Mouse (Mus musculus) bone marrow, adult 2 months (tissue): Measurements from ENCODE around the gene Kirrel2. TPM values are rescaled to one million over a fixed set of nuclear protein-coding genes. Genes with fewer than 3 reads are reported as not detected.

Source experiments
- H3K27ac ChIP-seq: fragments of 200-500 bp; 2 replicates; pipeline ENCODE4 v1.5.1; 2012; ENCODE audit warnings: low read depth, mild to moderate bottlenecking, control low read depth, inconsistent platforms, low read length; ENCODE audit not compliant: control insufficient read depth, poor library complexity, insufficient read depth
- H3K4me1 ChIP-seq: fragments of 200-500 bp; 2 replicates; pipeline ENCODE4 v1.6.1; 2011; ENCODE audit warnings: low read length; ENCODE audit not compliant: control insufficient read depth, insufficient read depth
- H3K4me3 ChIP-seq: fragments of 200-500 bp; replicated peaks from 2 replicates; pipeline ENCODE3; 2011; ENCODE audit warnings: mild to moderate bottlenecking, low read depth, low read length, control low read depth; ENCODE audit not compliant: control insufficient read depth
- CTCF ChIP-seq: fragments of 200-500 bp; IDR thresholded peaks from 2 replicates; pipeline ENCODE4 v1.5.1; 2011; ENCODE audit warnings: low read length, control low read depth; ENCODE audit not compliant: control insufficient read depth, insufficient read depth
- POLR2A ChIP-seq: fragments of 200-500 bp; IDR thresholded peaks from 2 replicates; pipeline ENCODE4 v1.6.1; 2011; ENCODE audit warnings: low read depth, mild to moderate bottlenecking, control low read depth, low read length, borderline replicate concordance; ENCODE audit not compliant: control insufficient read depth
- WGBS: fragments of 180-500 bp; shearing (Covaris S2); methylation state at CpG from one replicate; pipeline ENCODE4 v1.1.7; 2018; 5-methylcytosine and 5-hydroxymethylcytosine counted together
- polyA plus RNA-seq: library from polyadenylated mRNA; stranded (reverse); fragments of >200 nt; gene quantifications from 2 replicates; pipeline ENCODE4 v1.2.4, GENCODE M21; 2011; ENCODE audit warnings: low replicate concordance; ENCODE audit not compliant: missing spikeins, insufficient read depth, insufficient read length

Kirrel2 gene
- polyA plus RNA-seq, 1 experiment = 4.8 TPM

GRCm38 (mm10) chr7:30440697-30441096 lies 16.8 kb downstream of the Kirrel2 start:
- Histone ChIP-seq H3K4me1 (no peaks in the 10 kb centered on the region), H3K4me3 (no peak overlapping the region), H3K27ac (no peak overlapping the region)
- TF ChIP-seq CTCF (peak; percentile 82), POLR2A (no peak)
- 19% methylated on average over 4 of the region's 5 CpGs for WGBS

DNA sequence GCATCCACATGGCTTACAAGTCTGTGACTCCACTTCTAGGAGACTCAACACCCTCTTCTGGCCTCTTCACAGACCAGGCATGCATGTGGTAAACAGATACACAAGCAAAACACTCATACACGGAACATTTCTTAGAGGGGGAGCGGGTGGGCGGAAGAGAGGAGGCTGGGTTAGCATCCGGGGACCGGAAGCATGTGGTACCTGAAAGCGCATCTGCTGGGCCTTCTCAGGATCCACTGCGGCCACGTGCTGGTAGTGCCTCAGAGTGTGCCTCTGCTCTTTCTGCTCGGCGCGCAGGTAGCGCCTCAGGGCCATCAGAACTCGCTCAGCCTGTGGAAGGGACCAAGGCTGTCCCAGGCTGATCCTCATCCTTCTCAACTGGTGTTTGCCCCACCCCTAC lies 17.8 kb downstream of the Kirrel2 start:
- Histone ChIP-seq H3K27ac (no peak overlapping the region), H3K4me3 (no peak overlapping the region), H3K4me1 (no peaks in the 10 kb centered on the region)
- WGBS = 66% methylated on average over 13 of the region's 13 CpGs
- TF ChIP-seq CTCF = no peak
- no peak for TF ChIP-seq POLR2A

- Histone ChIP-seq H3K4me1 (no peaks in the 10 kb centered on the region), H3K27ac (no peak overlapping the region), H3K4me3 (no peak overlapping the region)
- TF ChIP-seq CTCF (no peak), POLR2A (no peak)
- 15% methylated on average over 10 of the region's 10 CpGs for WGBS
Observed at GRCm38 (mm10) chr7:30436879-30437278, 20.6 kb downstream of the Kirrel2 start.

DNA sequence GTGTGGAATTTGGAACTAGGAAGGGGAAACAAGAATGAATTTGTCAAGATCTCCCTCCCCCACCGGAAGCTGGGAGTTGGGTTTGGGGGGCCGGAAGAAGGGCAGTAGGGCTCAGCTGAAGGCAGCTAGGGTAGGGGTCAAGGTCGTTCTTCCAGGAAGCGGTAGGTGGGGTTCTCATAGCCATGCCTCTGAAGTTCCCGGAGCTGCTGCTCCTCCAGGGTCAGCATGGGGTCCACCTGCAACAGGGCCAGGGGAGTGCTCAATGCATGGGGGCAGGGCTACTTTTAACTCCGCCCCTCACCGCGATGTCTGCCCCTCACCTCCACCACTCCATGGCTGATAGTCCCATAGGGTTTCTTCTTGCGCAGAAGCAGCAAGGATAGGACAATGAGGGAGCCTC lies 22.3 kb downstream of the Kirrel2 start:
- Histone ChIP-seq H3K4me3 (no peak overlapping the region), H3K27ac (no peak overlapping the region), H3K4me1 (no peaks in the 10 kb centered on the region)
- TF ChIP-seq POLR2A = no peak
- TF ChIP-seq CTCF = no peak
- WGBS = 37% methylated on average over 9 of the region's 9 CpGs

GRCm38 (mm10) chr7:30434701-30435100 lies 22.8 kb downstream of the Kirrel2 start:
- 60% methylated on average over 10 of the region's 10 CpGs for WGBS
- H3K4me1 ChIP-seq = peaks cover 1% of the 10 kb centered on the region; the same call in 1 of the 2 replicates
- TF ChIP-seq POLR2A = no peak
- no peak for TF ChIP-seq CTCF
- no peak overlapping the region for H3K4me3 ChIP-seq
- H3K27ac ChIP-seq = no peak overlapping the region

- Histone ChIP-seq H3K27ac (no peak overlapping the region), H3K4me1 (peaks cover 1% of the 10 kb centered on the region; the same call in 1 of the 2 replicates), H3K4me3 (no peak overlapping the region)
- no peak for TF ChIP-seq POLR2A
- TF ChIP-seq CTCF = no peak
- 3% methylated on average over 10 of the region's 10 CpGs for WGBS
Observed at GRCm38 (mm10) chr7:30434238-30434637, 23.3 kb downstream of the Kirrel2 start.

DNA sequence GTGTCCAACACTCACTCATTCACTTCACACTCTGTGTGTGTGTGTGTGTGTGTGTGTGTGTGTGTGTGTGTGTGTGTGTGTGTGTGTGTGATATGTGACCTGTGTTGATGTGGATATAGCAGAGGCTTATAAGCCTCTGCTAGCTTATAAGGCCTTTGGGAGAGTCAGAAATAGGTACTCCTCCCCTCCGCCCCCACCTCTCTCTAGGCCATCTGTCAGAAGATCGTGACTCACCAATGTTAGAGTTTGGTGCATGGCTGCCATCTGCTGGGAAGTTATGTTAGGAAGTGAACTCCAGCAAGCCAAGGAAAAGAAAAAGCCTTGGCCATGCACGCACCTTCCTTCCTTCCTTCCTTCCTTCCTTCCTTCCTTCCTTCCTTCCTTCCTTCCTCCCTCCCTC lies 25.7 kb downstream of the Kirrel2 start:
- 2% methylated on average over 3 of the region's 3 CpGs for WGBS
- TF ChIP-seq CTCF (peak; percentile 67), POLR2A (no peak)
- peaks cover 1% of the 10 kb centered on the region; the same call in 1 of the 2 replicates for H3K4me1 ChIP-seq
- H3K4me3 ChIP-seq = no peak overlapping the region
- no peak overlapping the region for H3K27ac ChIP-seq

- H3K4me3 ChIP-seq = no peak overlapping the region
- H3K27ac ChIP-seq = 0 out of 2 replicates have a peak overlapping the region, but pooled peaks have one; percentile 28
- H3K4me1 ChIP-seq = peaks cover 1% of the 10 kb centered on the region; the same call in 1 of the 2 replicates
- TF ChIP-seq CTCF = no peak
- TF ChIP-seq POLR2A = no peak
- WGBS = 27% methylated on average over 2 of the region's 2 CpGs
Observed at GRCm38 (mm10) chr7:30430191-30430590, 27.3 kb downstream of the Kirrel2 start.

DNA sequence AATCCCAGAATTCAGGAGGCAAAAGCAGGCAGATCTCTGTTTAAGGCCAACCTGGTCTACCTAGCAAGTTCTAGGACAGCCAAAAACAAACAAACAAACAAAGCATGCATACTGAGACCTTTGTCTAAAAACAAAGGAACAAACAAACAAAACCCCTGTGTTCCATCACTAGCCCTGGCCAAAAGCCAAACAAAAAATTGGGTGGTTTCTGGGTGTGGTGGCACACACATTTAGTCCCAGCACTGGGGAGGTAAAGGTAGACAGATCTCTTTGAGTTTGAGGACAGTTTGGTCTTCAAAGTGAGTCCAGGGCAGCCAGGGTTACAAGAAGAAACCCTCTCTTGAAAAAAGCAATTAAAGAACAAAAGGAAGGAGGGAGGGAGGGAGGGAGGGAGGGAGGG lies 28.2 kb downstream of the Kirrel2 start:
- Histone ChIP-seq H3K4me3 (no peak overlapping the region), H3K27ac (no peak overlapping the region), H3K4me1 (peaks cover 1% of the 10 kb centered on the region; the same call in 1 of the 2 replicates)
- TF ChIP-seq POLR2A = no peak
- no peak for TF ChIP-seq CTCF

- TF ChIP-seq CTCF (no peak), POLR2A (peak; percentile 46; the same call in 1 of the 2 replicates)
- peak overlapping the region; percentile 92 for H3K27ac ChIP-seq
- WGBS = 2% methylated on average over 23 of the region's 23 CpGs
- peak overlapping the region; percentile 86 for H3K4me3 ChIP-seq
- H3K4me1 ChIP-seq = peaks cover 2% of the 10 kb centered on the region; the same call in 1 of the 2 replicates
Observed at GRCm38 (mm10) chr7:30423071-30423641, 34.3 kb downstream of the Kirrel2 start.
